Mouse (Mus musculus) heart, embryonic 16.5 days (tissue): ENCODE measurements at regions not wholly inside any gene's neighbourhood (a gene's known extent, or its start where the extent isn't known, plus 50 kb on each side); places are given as distances from the start of the nearest gene placed in this dataset.
"Not testable (repeated sequence)": the region's sequence is repeated elsewhere in the genome, so short reads cannot be mapped to it uniquely, and the experiment has no call there.

Experiments used
- ATAC-seq: fragments of 200-750 bp; cut with Nextera tagmentation; replicated peaks from 2 replicates; pipeline ENCODE4 v1.8.0; 2017; ENCODE audit warnings: moderate number of reproducible peaks; ENCODE audit not compliant: insufficient read depth, low FRiP score; ENCODE audit errors: extremely low read depth
- H3K27ac ChIP-seq: fragments of 300-500 bp; sonication (generic); 2 replicates; pipeline ENCODE4 v1.5.1; 2014; ENCODE audit warnings: mild to moderate bottlenecking, low read length, control low read depth, moderate library complexity
- H3K27me3 ChIP-seq: fragments of 300-500 bp; sonication (generic); 2 replicates; pipeline ENCODE4 v1.6.1; 2014; ENCODE audit warnings: low read length, mixed read lengths; ENCODE audit not compliant: control insufficient read depth, insufficient read depth
- H3K36me3 ChIP-seq: fragments of 300-500 bp; sonication (generic); 2 replicates; pipeline ENCODE4 v1.6.1; 2014; ENCODE audit not compliant: control insufficient read depth, insufficient read depth
- H3K4me1 ChIP-seq: fragments of 300-500 bp; sonication (generic); 2 replicates; pipeline ENCODE4 v1.6.1; 2014; ENCODE audit warnings: low read length, mixed read lengths; ENCODE audit not compliant: control insufficient read depth, insufficient read depth
- H3K4me2 ChIP-seq: fragments of 300-500 bp; sonication (generic); 2 replicates; pipeline ENCODE4 v1.6.1; 2014; ENCODE audit warnings: low read depth, mild to moderate bottlenecking, control low read depth, low read length
- H3K4me3 ChIP-seq: fragments of 300-500 bp; sonication (generic); 2 replicates; pipeline ENCODE4 v1.5.1; 2014; ENCODE audit warnings: mild to moderate bottlenecking, control low read depth, low read length
- H3K9ac ChIP-seq: fragments of 300-500 bp; sonication (generic); 2 replicates; pipeline ENCODE4 v1.6.1; 2014; ENCODE audit warnings: low read length, control low read depth
- H3K9me3 ChIP-seq: fragments of 300-500 bp; sonication (generic); replicated peaks from 2 replicates; pipeline ENCODE4 v1.6.1; 2016; ENCODE audit warnings: low read length; ENCODE audit not compliant: control insufficient read depth
- WGBS: fragments of 180-500 bp; shearing (Covaris S2); extraction: QIAGEN DNeasy Blood & Tissue Kit; methylation state at CpG from one replicate; pipeline ENCODE4 v1.1.7; 2014; 5-methylcytosine and 5-hydroxymethylcytosine counted together

GRCm38 (mm10) chr17:13507397-13508063, 153.2 kb downstream of the Tcp10c start:
- not testable (repeated sequence) for H3K9ac ChIP-seq, H3K27me3 ChIP-seq, H3K4me3 ChIP-seq, H3K36me3 ChIP-seq, H3K4me1 ChIP-seq, ATAC-seq, H3K27ac ChIP-seq, H3K4me2 ChIP-seq, H3K9me3 ChIP-seq
- 43% methylated on average over 2 of the region's 3 CpGs for WGBS

GRCm38 (mm10) chr17:13519409-13520201, 165.2 kb downstream of the Tcp10c start:
- H3K27me3 ChIP-seq, H3K4me3 ChIP-seq, ATAC-seq, H3K36me3 ChIP-seq, H3K9ac ChIP-seq, H3K4me2 ChIP-seq, H3K27ac ChIP-seq, H3K4me1 ChIP-seq, H3K9me3 ChIP-seq: not testable (repeated sequence)
- WGBS, result 84% methylated on average over 5 of the region's 5 CpGs

- ATAC-seq, H3K27ac ChIP-seq, H3K4me1 ChIP-seq, H3K9me3 ChIP-seq, H3K4me3 ChIP-seq, H3K9ac ChIP-seq, H3K4me2 ChIP-seq, H3K27me3 ChIP-seq, H3K36me3 ChIP-seq: not testable (repeated sequence)
- 70% methylated on average over 5 of the region's 5 CpGs for WGBS
These were observed 178.2 kb downstream of the Tcp10c start for GRCm38 (mm10) chr17:13532579-13532978.

GRCm38 (mm10) chr17:13540446-13541241, 186.3 kb downstream of the Tcp10c start:
- no peaks in the 10 kb centered on the region for H3K4me1 ChIP-seq
- H3K9me3 ChIP-seq, result peaks cover 48% of the 10 kb centered on the region
- H3K27me3 ChIP-seq, result no peaks in the 10 kb centered on the region
- H3K4me2 ChIP-seq, result no peak overlapping the region
- no peaks in the 10 kb centered on the region for H3K36me3 ChIP-seq
- no peak for ATAC-seq
- no peak overlapping the region for H3K27ac ChIP-seq
- H3K4me3 ChIP-seq, result no peak overlapping the region
- no peak overlapping the region for H3K9ac ChIP-seq
- 79% methylated on average over 7 of the region's 7 CpGs for WGBS

GRCm38 (mm10) chr17:13541249-13541648, 186.9 kb downstream of the Tcp10c start:
- H3K36me3 ChIP-seq, result no peaks in the 10 kb centered on the region
- ATAC-seq, result no peak
- no peak overlapping the region for H3K4me2 ChIP-seq
- H3K27ac ChIP-seq, result no peak overlapping the region
- H3K9ac ChIP-seq, result no peak overlapping the region
- peaks cover 50% of the 10 kb centered on the region for H3K9me3 ChIP-seq
- 63% methylated on average over 12 of the region's 12 CpGs for WGBS
- H3K4me3 ChIP-seq, result no peak overlapping the region
- H3K27me3 ChIP-seq, result no peaks in the 10 kb centered on the region
- no peaks in the 10 kb centered on the region for H3K4me1 ChIP-seq

GRCm38 (mm10) chr17:13542261-13542660, 187.9 kb downstream of the Tcp10c start:
- Histone ChIP-seq H3K4me2 (no peak overlapping the region), H3K9me3 (peaks cover 60% of the 10 kb centered on the region), H3K4me3 (no peak overlapping the region), H3K4me1 (no peaks in the 10 kb centered on the region), H3K27ac (no peak overlapping the region), H3K9ac (no peak overlapping the region), H3K27me3 (no peaks in the 10 kb centered on the region), H3K36me3 (no peaks in the 10 kb centered on the region)
- 0 out of 2 replicates have a peak, but pooled peaks have one; percentile 18 for ATAC-seq

GRCm38 (mm10) chr17:13542856-13543255, 188.5 kb downstream of the Tcp10c start:
- 70% methylated on average over 10 of the region's 10 CpGs for WGBS
- Histone ChIP-seq H3K36me3 (no peaks in the 10 kb centered on the region), H3K9me3 (peaks cover 64% of the 10 kb centered on the region), H3K27me3 (no peaks in the 10 kb centered on the region), H3K4me2 (no peak overlapping the region), H3K4me1 (no peaks in the 10 kb centered on the region), H3K4me3 (no peak overlapping the region), H3K9ac (no peak overlapping the region), H3K27ac (no peak overlapping the region)
- 0 out of 2 replicates have a peak, but pooled peaks have one; percentile 6 for ATAC-seq

GRCm38 (mm10) chr17:13544036-13544795, 189.8 kb downstream of the Tcp10c start:
- H3K27me3 ChIP-seq, result no peaks in the 10 kb centered on the region
- ATAC-seq, result no peak
- 50% methylated on average over 2 of the region's 2 CpGs for WGBS

More at GRCm38 (mm10) chr17:13544036-13544795, 189.8 kb downstream of the Tcp10c start:
- H3K4me1 ChIP-seq, result no peaks in the 10 kb centered on the region
- no peaks in the 10 kb centered on the region for H3K36me3 ChIP-seq
- H3K4me3 ChIP-seq, result no peak overlapping the region
- H3K27ac ChIP-seq, result no peak overlapping the region
- no peak overlapping the region for H3K4me2 ChIP-seq
- H3K9me3 ChIP-seq, result peaks cover 76% of the 10 kb centered on the region
- no peak overlapping the region for H3K9ac ChIP-seq
